Comparison of ENCODE assay signal across 8 mouse cellular contexts in genomic region chr11:29130385-29131355, GRCm38 (mm10). TPM values are rescaled to one million over a fixed set of nuclear protein-coding genes. Genes with fewer than 3 reads are reported as not detected.
DNase-seq lines count a peak whose midpoint lies in the region; ATAC-seq and TF ChIP-seq lines count a peak whose summit lies in the region.

Gene Pnpt1 (plus strand): TSS chr11:29130744.

- TF ChIP-seq CTCF in C2C12 (IDR thresholded peaks at IDR 0.05; ENCODE audit: control insufficient read depth, insufficient read depth, insufficient read length): no peak
- TF ChIP-seq CTCF in brain, embryonic 14.5 days (IDR thresholded peaks at IDR 0.05; ENCODE audit: borderline replicate concordance, extremely low read depth, insufficient read depth, insufficient read length): no peak
- no peak for TF ChIP-seq CTCF in liver, adult 2 months (IDR thresholded peaks at IDR 0.05; ENCODE audit: low read depth, low read length)

- H3K9ac ChIP-seq in heart, embryonic 11.5 days (ENCODE audit: low read depth, low read length): peak within 1 kb of the TSS; percentile 87
- H3K9ac ChIP-seq in kidney, embryonic 16.5 days (replicated peaks; ENCODE audit: low read length): peak within 1 kb of the TSS; percentile 94
- H3K9ac ChIP-seq in liver, adult 2 months (ENCODE audit: low read depth, low read length): peak within 1 kb of the TSS; percentile 92

- 0 out of 2 replicates have a peak within 1 kb of the TSS, but pooled peaks have one; percentile 57 for H3K27ac ChIP-seq in heart, embryonic 11.5 days (ENCODE audit: low read depth, low read length)
- H3K27ac ChIP-seq in kidney, embryonic 16.5 days (ENCODE audit: low read length): peak within 1 kb of the TSS; percentile 79
- H3K27ac ChIP-seq in liver, adult 2 months (replicated peaks; ENCODE audit: insufficient read depth, low read depth, low read length): peak within 1 kb of the TSS; percentile 51; the same call in 1 of the 2 replicates

- H3K9me3 ChIP-seq in erythroblast, embryonic 14.5 days (ENCODE audit: control insufficient read depth, low read length): no peaks in the 10 kb centered on the region
- H3K9me3 ChIP-seq in heart, embryonic 11.5 days (replicated peaks; ENCODE audit: control insufficient read depth, low read length): no peaks in the 10 kb centered on the region
- no peaks in the 10 kb centered on the region for H3K9me3 ChIP-seq in kidney, embryonic 16.5 days (ENCODE audit: low read length)

- H3K27me3 ChIP-seq in C2C12 (ENCODE audit: control insufficient read depth, insufficient read depth, insufficient read length) (no peaks in the 10 kb centered on the region), myocyte (ENCODE audit: control insufficient read depth, insufficient read depth, insufficient read length) (no peaks in the 10 kb centered on the region)
- no peaks in the 10 kb centered on the region for H3K27me3 ChIP-seq in erythroblast, embryonic 14.5 days (ENCODE audit: control insufficient read depth)
- H3K27me3 ChIP-seq in heart, embryonic 11.5 days (ENCODE audit: control insufficient read depth, insufficient read depth, low read length): no peaks in the 10 kb centered on the region
- H3K27me3 ChIP-seq in kidney, embryonic 16.5 days (ENCODE audit: insufficient read depth, low read length): no peaks in the 10 kb centered on the region
- no peaks in the 10 kb centered on the region for H3K27me3 ChIP-seq in liver, adult 2 months (ENCODE audit: control insufficient read depth, insufficient read depth, low read length)
- no peaks in the 10 kb centered on the region for H3K27me3 ChIP-seq in splenic B cell, adult 2 months (ENCODE audit: control insufficient read depth, insufficient read depth, low read length, poor library complexity, severe bottlenecking)

- DNase-seq in brain, embryonic 14.5 days (ENCODE audit: low read depth): peak; percentile 98
- DNase-seq in liver, adult 2 months (ENCODE audit: extremely low read depth, low read depth, low spot score): peak; percentile 84
- peak; percentile 91 for DNase-seq in splenic B cell, adult 2 months (ENCODE audit: low read depth, low spot score)

- peak; percentile 73 for TF ChIP-seq POLR2A in brain, embryonic 14.5 days (IDR thresholded peaks at IDR 0.05; ENCODE audit: borderline replicate concordance, extremely low read depth, insufficient read depth, insufficient read length, poor library complexity, severe bottlenecking)
- 0 out of 2 replicates have a peak, but pooled peaks have one; percentile 25 for TF ChIP-seq POLR2A in liver, adult 2 months (IDR thresholded peaks at IDR 0.05; ENCODE audit: extremely low read depth, insufficient read depth, low read length)
- peak; percentile 90 for TF ChIP-seq POLR2A in myocyte (IDR thresholded peaks at IDR 0.05; ENCODE audit: insufficient read length, low read depth)

- WGBS in heart, embryonic 11.5 days (ENCODE audit: insufficient replicate concordance): 5% methylated on average over 50 of the region's 50 CpGs
- WGBS in kidney, embryonic 16.5 days: 4% methylated on average over 50 of the region's 50 CpGs
- WGBS in liver, adult 2 months: under 1% methylated on average over 50 of the region's 50 CpGs

- peak; percentile 100 for ATAC-seq in heart, embryonic 11.5 days (replicated peaks; ENCODE audit: insufficient number of reproducible peaks, low FRiP score, low TSS enrichment)
- ATAC-seq in kidney, embryonic 16.5 days (ENCODE audit: low FRiP score, low TSS enrichment): peak; percentile 100

- peaks cover 6% of the 10 kb centered on the region for H3K79me3 ChIP-seq in C2C12 (ENCODE audit: low read depth)

- peak within 1 kb of the TSS; percentile 69 for H3K4me2 ChIP-seq in heart, embryonic 11.5 days
- H3K4me2 ChIP-seq in kidney, embryonic 16.5 days (replicated peaks; ENCODE audit: low read depth, low read length): peak within 1 kb of the TSS; percentile 70
- peak within 1 kb of the TSS; percentile 89 for H3K4me2 ChIP-seq in myocyte (ENCODE audit: low read depth)

- H3K4me3 ChIP-seq in C2C12 (ENCODE audit: insufficient read depth, poor library complexity, severe bottlenecking) (peak within 1 kb of the TSS; percentile 94), myocyte (peak within 1 kb of the TSS; percentile 89)
- peak within 1 kb of the TSS; percentile 95 for H3K4me3 ChIP-seq in erythroblast, embryonic 14.5 days (replicated peaks)
- peak within 1 kb of the TSS; percentile 77 for H3K4me3 ChIP-seq in heart, embryonic 11.5 days (ENCODE audit: low read depth, low read length)
- H3K4me3 ChIP-seq in kidney, embryonic 16.5 days (ENCODE audit: low read length): peak within 1 kb of the TSS; percentile 95
- H3K4me3 ChIP-seq in liver, adult 2 months (ENCODE audit: insufficient read depth, low read depth, low read length): peak within 1 kb of the TSS; percentile 95

- H3K36me3 ChIP-seq in C2C12 (ENCODE audit: control insufficient read depth, insufficient read depth) (peaks cover 13% of the 10 kb centered on the region), myocyte (ENCODE audit: control insufficient read depth, insufficient read depth) (peaks cover 3% of the 10 kb centered on the region)
- peaks cover 22% of the 10 kb centered on the region for H3K36me3 ChIP-seq in erythroblast, embryonic 14.5 days (ENCODE audit: control insufficient read depth)
- peaks cover 2% of the 10 kb centered on the region; the same call in 1 of the 2 replicates for H3K36me3 ChIP-seq in heart, embryonic 11.5 days (ENCODE audit: control insufficient read depth, insufficient read depth, low read length)
- H3K36me3 ChIP-seq in kidney, embryonic 16.5 days (ENCODE audit: insufficient read depth, low read length): peaks cover 4% of the 10 kb centered on the region
- peaks cover 7% of the 10 kb centered on the region for H3K36me3 ChIP-seq in liver, adult 2 months (ENCODE audit: control insufficient read depth, insufficient read depth, low read length)
- no peaks in the 10 kb centered on the region for H3K36me3 ChIP-seq in splenic B cell, adult 2 months (ENCODE audit: control insufficient read depth, insufficient read depth, low read length, poor library complexity, severe bottlenecking)

- peaks cover 10% of the 10 kb centered on the region for H3K4me1 ChIP-seq in erythroblast, embryonic 14.5 days (ENCODE audit: control insufficient read depth)
- H3K4me1 ChIP-seq in heart, embryonic 11.5 days (ENCODE audit: control insufficient read depth, insufficient read depth, low read length): peaks cover 3% of the 10 kb centered on the region
- 0 out of 2 replicates have a peak, but pooled peaks cover 4% of the 10 kb centered on the region for H3K4me1 ChIP-seq in kidney, embryonic 16.5 days (ENCODE audit: insufficient read depth, low read length)
- 0 out of 2 replicates have a peak, but pooled peaks cover 1% of the 10 kb centered on the region for H3K4me1 ChIP-seq in liver, adult 2 months (ENCODE audit: control insufficient read depth, insufficient read depth, low read length)

- H3K79me2 ChIP-seq in C2C12 (ENCODE audit: control insufficient read depth, insufficient read depth): peaks cover 23% of the 10 kb centered on the region
- H3K79me2 ChIP-seq in liver, adult 2 months (ENCODE audit: control insufficient read depth, insufficient read depth, low read length): no peaks in the 10 kb centered on the region; the same call in 1 of the 2 replicates
- peaks cover 6% of the 10 kb centered on the region for H3K79me2 ChIP-seq in myocyte (ENCODE audit: control insufficient read depth, insufficient read depth)

- peak within 1 kb of the TSS; percentile 94 for H3ac ChIP-seq in C2C12 (ENCODE audit: control insufficient read depth, insufficient read length, low read depth)
- peak within 1 kb of the TSS; percentile 14 for H3ac ChIP-seq in myocyte (ENCODE audit: control insufficient read depth, insufficient read length)

TF ChIP-seq in C2C12, 6 proteins besides CTCF, POLR2A, EP300 and RAD21:
- TF ChIP-seq USF1 (IDR thresholded peaks at IDR 0.05; ENCODE audit: low read depth): no peak
- TF ChIP-seq MAX (IDR thresholded peaks at IDR 0.05): peak; percentile 69
- no peak for TF ChIP-seq FOSL1 (IDR thresholded peaks at IDR 0.05; ENCODE audit: insufficient read depth, low read length, poor library complexity, severe bottlenecking)
- no peak for TF ChIP-seq MYOG (IDR thresholded peaks at IDR 0.05; ENCODE audit: control insufficient read depth, extremely low read depth, insufficient read length)
- no peak for TF ChIP-seq MYOD1 (IDR thresholded peaks at IDR 0.05; ENCODE audit: control insufficient read depth, insufficient read length, low read depth)
- no peak for TF ChIP-seq CEBPB (IDR thresholded peaks at IDR 0.05; ENCODE audit: low read depth)

TF ChIP-seq in myocyte, 11 proteins besides CTCF, POLR2A, EP300 and RAD21:
- TF ChIP-seq POLR2AphosphoS2 (IDR thresholded peaks at IDR 0.05; ENCODE audit: insufficient read length, low read depth): peak; percentile 92
- peak in 1 of 3 experiments; percentile 23 for TF ChIP-seq MYOG (IDR thresholded peaks at IDR 0.05; ENCODE audit: control insufficient read depth in 1 of 3, insufficient read depth in 1 of 3, insufficient read length in 2 of 3, low read depth in 2 of 3)
- no peak for TF ChIP-seq MYOD1 (IDR thresholded peaks at IDR 0.05; ENCODE audit: control insufficient read depth in 1 of 3, insufficient read length in 2 of 3, low read depth in 2 of 3)

RNA-seq across cellular contexts. Expression of gene Pnpt1, which starts in this region (rescaled TPM):
- polyA plus RNA-seq in C2C12 (2012; fragmentation: generic; extraction: Trizol) (7.0 TPM), myocyte (2012; fragmentation: generic; extraction: Trizol) (5.2 TPM)
- polyA plus RNA-seq in brain, embryonic 14.5 days (2012; rRNA removed): 18.4 and 25.8 TPM in 2 replicates
- polyA plus RNA-seq in erythroblast, embryonic 14.5 days (2012): 2.6 and 6.5 TPM in 2 replicates
- polyA plus RNA-seq in heart, embryonic 11.5 days (2014; fragmentation: Nextera tagmentation; extraction: Ambion mirVana): 49.1 and 51.7 TPM in 2 replicates
- 45.0 and 46.1 TPM in 2 replicates for polyA plus RNA-seq in kidney, embryonic 16.5 days (2015; fragmentation: Nextera tagmentation; extraction: Ambion mirVana)
- 23.5 and 32.0 TPM in 2 replicates for total RNA-seq in liver, adult 2 months (2014; rRNA removed)
- polyA plus RNA-seq in liver, adult 2 months (2012; rRNA removed): 12.6 and 13.8 TPM in 2 replicates

Comparison
In these comparisons a context has a peak if more than half of its experiments do, and no peak if none do; other contexts are left out.
1. Peak in every context shown above with its lines: DNase-seq, ATAC-seq, H3K4me3 ChIP-seq and H3K27ac ChIP-seq.
2. POLR2A ChIP-seq: peak in every context shown above with its lines; median percentile 90 in myocyte; 73 in brain, embryonic 14.5 days; 25 in liver, adult 2 months.